Mouse (Mus musculus) mesoderm, embryonic 11.5 days (tissue): ENCODE measurements around the gene Kcnmb2.
A peak's percentile ranks its signal among the peaks of the same experiment; 100 is the strongest.

ENCODE experiments used
- DNase-seq: peaks from one replicate; pipeline ENCODE4 v3.0.0-alpha.2; 2012; ENCODE audit warnings: low read depth, low spot score

The Kcnmb2 gene

DNA sequence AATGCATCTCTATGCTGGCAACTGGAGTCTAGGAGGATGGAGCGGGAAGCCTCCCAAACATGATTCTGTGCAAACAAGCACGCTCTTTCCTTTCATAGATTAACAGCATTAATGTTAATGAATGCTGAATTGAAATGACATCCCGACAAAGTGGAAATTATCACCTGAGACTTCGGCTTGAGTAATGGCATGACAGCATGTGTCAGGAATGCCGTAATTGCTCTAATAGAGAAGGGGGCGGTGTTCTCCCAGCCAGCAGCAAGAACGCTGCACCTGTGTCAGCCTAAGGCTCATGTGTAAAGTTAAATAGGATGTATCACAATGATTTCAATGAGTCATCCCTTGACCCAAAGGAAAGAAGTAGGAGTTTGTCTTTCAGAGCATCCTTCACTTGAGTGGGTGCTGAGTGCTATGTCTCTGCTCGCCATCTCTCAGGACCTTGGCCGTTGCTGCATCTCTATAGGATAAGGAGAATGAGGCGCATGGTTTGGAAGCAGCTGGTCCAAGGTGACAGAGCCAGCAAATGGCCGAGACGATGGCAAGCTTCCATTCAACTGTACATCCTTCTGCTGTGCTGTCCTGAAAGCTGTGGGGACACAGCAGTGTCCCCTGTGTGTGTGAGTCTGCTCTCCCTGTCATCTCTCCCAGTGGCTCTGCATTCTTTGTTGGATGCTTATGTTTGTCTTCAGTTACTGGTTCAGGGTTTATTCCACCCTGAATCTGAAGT, 110.1 kb downstream of the Kcnmb2 start:
- no peak for DNase-seq

DNA sequence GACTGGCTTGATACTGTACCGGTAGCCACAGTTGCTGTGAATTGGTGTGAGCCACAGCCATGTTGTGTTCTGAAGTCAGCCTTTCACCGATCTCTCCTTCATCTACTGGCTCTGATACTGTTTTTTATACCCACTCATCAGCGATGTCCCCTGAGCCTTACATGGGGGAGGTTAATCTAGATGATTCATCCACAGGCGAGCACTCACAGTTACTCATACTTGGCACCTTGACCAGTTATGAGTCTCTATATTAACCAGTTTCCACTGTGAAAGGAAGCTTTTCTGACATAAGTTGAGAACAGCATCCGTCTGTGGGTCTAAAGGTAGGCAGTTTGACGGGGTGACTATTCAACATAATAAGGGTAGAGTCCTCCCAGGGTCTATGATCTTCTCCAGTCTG, 118.7 kb downstream of the Kcnmb2 start:
- no peak for DNase-seq

DNA sequence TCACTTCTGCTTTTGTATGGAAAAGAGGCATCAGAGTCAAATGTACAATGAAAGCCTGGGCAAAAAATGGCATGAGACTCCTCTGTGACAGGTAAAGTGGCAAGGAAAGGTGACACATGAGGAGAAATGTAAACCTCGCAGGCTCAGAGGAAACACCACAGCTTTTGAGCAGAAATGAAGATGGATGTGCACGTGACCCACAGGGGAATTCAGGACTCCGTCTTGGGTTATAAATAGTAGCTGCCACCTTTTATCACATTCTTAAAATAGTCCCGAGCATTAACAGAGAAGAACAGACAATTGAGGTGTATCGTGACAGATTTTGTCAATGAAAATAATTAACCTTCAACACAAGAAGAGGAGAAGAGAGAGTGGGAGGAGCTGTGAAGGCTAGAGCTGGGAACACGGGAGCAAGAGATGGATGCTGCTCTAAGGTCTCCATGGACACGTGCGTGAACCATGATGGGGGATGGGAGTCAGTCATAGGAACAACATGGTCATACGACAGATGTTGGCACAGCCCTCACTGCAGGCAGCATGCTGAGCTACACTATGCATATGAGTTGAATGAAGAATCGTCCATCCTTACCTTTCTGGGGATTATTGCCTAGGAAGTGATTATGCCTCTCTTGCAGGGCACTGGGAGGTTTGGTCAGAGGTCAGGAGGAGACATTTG, 127.2 kb downstream of the Kcnmb2 start:
- DNase-seq = peak; percentile 8

DNA sequence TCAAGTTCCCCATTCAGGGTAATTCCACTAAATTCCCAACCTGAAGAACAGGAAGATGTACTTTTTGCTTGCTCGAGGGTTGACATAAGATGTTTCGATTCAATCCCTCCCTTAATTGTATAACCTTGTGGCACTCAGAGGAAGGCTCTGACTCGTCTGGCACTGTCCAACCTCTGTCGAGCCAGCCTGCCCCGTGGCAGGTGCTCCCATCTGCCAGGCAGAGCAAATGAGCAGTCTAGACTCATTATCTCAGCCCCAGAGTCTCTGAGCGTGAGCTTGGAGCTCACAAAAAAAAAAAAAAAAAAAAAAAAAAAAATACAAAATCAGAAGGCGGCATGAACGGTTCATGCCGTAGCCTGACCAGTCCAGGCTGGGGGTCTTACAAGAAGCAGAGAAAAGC, 130.1 kb downstream of the Kcnmb2 start:
- no peak for DNase-seq

DNA sequence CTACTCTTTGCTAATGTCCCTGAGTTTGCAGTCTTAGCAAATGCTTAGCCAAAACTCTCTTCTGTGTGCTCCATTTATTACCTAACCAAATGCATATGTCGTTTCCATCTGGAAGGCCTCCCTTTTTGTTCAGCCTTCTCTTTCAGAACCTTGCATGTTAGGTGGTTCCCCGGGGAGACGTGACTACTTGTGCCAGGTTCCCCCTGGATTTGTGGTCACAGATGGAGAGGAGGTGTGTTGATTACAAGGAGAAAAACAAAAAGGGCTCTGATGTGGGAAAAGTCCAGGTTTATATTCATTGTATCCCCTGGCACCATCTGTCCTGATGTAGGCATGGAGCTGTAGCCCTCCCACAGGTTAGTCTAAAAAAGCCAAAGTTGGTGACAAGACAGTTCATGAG, 141.5 kb downstream of the Kcnmb2 start:
- DNase-seq = no peak

DNA sequence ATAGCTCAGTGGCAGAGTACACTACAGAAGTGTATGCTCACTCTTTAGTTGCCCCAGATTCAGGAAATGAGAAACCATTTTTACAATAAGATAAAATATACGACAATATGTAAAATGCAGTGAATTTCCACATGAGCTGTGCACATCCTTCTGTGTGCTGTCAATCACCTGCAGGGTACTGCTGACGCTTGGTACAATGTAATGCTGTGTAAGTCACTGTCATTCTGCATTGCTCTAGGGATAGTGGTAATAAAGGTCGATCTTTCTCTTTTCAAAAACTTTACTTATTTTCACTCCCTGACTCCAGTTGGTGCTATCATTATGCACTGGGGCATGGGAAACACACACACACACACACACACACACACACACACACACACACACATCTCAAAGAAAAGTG, 146.5 kb downstream of the Kcnmb2 start:
- no peak for DNase-seq

DNA sequence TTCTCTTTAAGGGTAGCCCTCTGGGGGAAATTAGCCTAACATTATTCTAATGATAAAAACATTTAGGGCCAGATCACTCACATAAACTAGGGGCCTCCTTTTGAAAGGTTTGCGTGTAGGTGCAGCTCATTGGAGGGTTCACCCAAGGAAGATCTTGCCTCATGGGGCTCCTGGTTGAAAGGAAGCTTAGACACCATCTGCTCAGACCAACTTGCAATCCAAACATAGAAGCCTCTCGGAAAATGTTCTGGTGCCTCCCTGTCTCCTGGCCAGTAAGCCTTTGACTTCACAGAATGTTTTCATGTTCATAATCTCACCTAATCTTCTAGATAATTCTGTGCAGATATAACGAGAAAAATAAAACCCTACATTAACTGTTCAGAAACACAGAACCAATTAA, 150.3 kb downstream of the Kcnmb2 start:
- DNase-seq = no peak

DNA sequence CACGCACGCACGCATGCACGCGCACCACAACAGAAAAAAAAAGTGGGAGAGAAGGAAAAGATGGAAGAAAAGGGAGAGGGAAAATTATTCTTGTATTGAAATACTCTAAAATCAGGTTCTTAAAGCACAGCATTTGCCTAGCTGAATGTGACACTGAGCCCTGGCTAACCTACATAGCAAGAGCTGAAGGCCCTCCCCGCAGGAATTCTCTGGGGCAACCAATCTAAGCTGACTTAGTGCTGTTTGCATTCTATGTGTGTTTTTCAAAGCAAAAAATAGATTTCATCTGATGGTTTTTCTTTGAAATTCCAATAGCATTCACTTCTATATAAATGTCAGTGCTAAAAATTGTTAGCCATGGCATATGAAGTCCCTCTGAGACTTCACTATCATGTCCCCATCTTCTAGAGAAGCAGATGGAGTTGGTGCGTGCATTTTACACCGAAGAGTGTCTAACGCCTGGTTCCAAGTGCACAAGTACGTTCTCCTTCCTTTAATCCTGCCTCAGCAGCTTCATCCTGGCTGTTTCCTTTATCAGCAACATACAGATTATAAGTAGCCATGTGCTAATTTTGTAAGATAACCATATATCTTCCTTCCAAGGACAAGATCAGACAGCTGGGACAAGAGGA, 151.4 kb downstream of the Kcnmb2 start:
- no peak for DNase-seq

DNA sequence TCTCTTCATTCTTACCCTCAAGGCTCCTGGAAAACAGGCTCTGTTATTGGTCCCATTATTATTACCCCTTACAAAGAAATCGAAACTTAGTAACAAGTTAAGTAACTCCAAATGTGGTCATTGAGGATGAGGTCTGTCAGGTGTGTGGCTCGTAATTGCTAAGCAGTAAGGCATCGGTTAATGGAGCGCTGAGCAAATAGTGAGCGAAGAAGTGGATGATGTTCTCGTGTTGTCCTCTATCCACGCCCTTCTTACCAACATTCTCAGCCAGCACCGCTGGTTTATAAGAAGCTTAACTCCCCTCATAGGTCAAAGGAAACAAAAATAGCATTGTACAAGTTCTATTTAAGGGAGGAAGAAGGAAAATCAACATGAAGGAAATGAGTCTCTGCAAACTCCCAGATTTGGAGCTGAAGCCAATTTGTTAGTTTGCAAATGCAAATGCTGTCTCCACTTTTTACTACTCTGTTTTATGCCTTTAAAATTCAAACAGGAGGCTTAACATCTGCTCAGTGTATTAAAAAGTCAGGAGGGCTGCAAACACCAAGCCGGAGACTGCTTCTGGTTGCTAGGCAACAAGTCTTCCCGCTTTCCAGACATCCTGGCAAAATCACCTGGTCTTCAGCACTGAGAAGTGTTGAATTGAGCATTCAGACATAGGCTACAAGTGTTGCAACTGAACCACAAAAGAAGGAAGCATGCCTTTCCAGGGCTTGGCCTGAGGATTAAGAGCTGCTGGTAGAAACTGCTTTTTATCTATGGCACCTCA, 157.8 kb downstream of the Kcnmb2 start:
- peak; percentile 39 for DNase-seq

DNA sequence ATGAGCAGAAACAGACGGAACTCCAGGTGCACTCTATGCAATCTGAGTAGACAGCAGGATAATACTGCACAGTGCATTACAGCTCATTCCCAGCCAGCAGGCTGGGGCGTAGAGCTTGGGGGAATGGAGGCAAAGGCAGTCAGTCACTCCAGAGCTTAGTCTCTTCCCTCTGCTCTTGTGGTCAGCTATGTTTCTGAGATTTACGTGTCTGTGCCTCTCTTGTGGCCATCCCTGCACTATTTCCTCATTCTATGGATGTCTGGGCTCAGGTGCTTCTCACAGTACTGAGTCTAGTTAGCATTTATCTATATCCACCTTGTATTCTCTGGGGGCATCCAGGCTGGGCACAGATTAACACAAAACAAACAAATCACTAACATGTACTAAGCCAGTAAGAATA, 160.4 kb downstream of the Kcnmb2 start:
- DNase-seq = no peak

DNA sequence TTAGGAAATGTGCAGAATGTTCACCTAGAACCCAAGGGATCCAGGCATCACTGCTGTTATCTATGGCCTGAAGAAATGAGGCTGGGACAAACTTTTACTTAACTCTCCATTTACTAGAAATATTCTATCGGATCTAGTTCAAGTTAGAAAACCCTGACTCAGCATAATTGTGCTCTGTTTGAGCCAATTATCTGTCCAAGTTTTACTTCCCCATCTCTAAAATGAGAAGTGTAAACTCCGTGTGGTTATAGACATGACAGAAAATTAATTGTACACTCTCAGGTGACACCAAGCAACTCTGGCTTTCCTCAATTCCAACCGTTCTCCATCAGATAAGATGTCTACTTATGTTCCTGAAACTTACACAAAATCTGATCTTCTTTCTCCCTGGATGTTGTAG, 161.0 kb downstream of the Kcnmb2 start:
- no peak for DNase-seq

DNA sequence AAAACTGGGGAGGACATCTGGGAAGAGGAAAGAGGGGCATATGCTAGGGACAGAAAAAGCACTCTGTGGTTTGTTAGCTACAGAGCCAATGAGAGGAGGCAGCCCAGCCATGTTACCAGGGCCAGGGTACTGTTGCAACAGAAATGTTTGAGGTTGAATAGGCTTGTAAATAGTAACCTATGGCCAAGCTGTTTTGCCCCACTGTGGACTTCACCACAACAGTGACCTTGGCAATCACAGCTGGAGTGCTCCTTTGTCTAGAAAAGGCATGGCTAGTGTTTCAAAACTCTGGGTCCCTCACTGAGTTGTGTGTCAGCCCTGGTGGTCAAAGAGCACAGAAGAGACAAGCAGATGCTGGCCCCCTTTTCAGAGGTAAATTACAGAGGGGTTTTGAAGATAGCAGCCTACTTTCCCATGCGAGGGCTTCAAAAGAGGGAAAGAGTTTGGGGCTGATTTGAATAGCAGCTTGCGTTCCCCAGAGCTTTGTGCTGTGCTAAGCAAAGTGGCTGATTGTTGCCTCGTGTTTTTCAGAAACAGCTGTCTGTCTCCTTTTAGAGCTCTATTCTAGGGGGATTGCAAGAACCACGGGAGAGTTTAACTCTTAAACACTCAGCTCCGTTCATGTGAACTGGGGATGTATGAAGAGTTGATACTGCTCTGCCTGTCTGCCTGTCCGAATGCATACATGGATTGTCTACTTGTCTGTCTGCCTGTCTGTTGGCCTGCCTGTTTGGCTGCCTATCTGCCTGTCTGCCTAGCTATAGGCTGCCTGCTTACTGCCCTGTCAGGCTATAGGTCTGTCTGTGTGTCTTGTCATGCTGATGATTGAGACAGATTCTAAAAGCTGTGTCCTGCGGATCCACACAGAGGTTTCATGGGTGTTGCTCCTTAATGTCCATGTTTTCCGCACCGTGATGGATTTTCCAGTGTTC, 165.0 kb downstream of the Kcnmb2 start:
- DNase-seq = peak; percentile 30

DNA sequence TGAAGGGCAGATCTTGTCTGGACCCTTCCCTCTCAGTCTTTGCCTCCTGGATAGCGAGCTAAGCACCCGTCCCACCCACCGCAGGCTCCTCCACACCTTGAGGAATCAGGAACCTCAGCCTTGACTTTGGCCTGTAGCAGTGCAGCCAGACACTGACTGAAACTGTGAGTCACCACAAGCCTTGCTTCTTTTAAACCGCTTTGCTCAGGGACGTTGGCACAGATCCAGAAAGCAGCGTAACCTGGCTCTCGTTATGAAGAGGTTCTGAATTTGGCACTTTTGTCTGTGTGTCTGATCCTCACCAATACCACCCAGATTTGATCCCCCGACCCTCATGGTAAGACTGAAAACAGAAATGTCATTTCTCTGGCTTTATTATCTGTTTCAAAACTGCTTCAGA, 171.6 kb downstream of the Kcnmb2 start:
- DNase-seq = no peak

DNA sequence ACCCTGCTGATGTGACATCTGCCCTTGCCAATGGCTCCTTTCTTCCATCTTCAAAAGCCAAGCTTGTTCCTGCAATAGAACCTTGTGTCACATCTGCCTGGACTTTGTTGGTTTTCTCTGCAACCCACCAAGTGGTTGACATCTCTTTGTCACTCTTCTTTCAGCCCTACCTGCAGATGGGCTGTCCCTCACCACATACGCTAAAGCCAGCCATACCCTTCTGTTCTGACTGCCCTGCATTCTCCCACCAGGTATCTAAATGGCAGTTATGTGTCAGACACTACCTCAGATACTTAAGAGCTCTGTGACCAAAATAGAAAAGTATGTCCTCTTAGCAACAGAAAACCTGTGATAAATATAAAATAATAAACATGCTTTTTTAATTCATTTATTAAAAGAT, 186.5 kb downstream of the Kcnmb2 start:
- no peak for DNase-seq

DNA sequence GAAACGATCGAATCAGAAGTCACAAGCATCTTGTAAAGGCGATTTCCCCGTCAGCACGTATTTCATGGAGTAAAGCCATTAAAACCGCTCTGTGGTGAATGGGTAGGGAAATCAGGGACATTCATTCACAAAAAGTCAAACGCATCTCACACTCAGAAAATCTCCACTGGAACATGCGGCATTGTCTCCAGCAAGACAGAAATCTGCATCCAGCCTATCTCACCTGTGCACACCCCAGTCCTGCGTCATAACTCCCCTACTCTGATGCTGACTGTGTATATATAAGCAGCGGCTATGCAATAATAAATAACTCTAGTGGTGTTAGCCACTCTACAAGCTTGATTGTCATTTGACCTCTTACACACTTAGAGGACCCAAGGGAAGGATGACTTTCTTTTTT, 199.1 kb downstream of the Kcnmb2 start:
- DNase-seq = no peak

DNA sequence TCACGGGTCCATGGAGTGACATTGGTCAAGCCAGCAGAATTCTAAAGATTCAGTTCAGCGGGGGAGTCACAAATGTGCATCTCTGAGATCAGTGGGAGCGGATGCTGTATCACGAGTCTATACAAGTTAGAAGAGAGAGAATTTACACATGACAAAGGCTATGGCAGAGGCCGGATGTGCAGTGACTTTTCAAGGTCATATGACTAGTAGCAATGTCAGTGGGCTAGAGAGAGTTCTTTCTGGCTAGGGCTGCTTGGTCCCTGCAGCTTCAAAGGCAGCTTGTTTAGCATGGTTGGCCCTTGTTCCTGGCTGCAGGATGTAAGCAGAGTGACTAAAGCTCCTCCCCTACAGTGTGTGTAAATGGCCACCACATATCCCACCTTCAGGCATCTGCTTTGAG, 217.5 kb downstream of the Kcnmb2 start:
- no peak for DNase-seq

DNA sequence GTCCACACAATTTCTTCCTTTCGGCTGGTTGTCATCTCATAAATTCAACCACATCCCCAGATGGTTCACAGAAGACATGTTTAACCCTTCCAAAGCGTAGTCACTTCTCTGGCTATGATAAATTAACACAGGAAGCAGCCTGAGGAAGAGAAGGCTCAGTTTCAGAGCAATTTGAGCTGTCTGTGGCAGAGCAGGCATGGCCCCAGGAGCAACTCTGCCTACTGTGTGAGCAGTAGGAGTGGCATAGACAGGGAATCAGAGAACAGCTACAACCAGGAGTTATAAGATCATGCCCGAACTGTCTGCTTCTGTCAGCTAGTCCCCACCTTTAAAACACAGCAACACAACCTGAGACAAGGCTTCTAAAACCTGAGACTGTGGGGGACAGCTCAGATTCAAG, 219.4 kb downstream of the Kcnmb2 start:
- DNase-seq = peak; percentile 31

DNA sequence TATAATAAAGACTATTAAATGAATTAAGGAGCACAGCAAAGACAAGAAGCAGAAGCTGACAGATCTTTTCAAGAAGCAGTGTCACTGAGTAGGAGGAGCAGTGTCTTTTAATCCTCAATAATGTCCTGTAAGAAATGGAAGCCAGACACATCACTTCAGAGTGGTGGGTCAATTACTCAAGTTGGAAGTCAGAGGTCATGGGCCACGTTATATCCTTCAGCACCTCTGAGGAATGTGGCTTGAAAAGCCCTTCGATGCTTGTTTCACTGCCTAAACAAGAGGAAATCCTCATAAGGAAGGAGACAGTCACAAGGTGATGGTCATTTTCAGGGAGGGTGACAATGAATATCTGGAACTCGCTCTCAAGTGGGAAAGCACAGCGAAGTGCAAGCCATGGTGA, 223.1 kb downstream of the Kcnmb2 start:
- DNase-seq = peak; percentile 48

DNA sequence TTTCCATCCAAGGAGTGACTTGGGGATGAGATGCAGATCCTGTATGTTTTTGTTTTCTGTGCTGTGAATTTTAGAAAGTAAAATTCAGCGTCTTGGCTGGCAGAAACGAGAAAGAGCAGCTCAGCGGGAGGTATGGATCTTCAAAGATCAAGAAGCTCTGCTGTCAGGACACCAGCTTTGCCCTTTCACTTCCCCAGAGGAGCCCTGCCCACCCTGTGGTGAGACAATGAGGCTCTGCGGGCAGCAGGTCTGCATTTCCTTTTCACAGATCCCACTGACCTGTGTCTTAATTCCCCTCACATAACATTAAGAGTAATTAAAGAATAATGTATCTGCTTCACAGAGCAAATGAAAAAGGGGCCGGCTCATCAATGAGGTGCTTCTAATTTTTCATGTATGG, 226.1 kb downstream of the Kcnmb2 start:
- DNase-seq = no peak

DNA sequence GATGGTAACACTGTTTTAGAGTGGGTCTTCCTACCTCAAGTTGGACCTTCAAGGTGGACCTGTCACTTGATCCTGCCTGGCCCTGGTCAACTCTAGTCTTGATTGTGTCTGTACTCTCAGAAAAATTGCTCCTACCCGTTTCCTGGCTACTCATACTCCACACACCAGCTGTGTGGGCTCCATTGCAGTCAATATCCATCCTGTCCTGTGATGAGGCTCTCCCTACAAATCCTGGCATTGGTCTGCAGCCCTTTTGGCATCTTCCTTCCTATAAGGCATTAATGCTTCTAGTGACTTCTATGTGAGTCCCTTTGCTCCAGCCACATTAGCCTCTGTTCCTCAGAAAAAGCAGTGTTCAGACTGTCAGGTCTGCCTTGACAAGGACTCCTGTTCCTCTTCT, 228.4 kb downstream of the Kcnmb2 start:
- DNase-seq = no peak

DNA sequence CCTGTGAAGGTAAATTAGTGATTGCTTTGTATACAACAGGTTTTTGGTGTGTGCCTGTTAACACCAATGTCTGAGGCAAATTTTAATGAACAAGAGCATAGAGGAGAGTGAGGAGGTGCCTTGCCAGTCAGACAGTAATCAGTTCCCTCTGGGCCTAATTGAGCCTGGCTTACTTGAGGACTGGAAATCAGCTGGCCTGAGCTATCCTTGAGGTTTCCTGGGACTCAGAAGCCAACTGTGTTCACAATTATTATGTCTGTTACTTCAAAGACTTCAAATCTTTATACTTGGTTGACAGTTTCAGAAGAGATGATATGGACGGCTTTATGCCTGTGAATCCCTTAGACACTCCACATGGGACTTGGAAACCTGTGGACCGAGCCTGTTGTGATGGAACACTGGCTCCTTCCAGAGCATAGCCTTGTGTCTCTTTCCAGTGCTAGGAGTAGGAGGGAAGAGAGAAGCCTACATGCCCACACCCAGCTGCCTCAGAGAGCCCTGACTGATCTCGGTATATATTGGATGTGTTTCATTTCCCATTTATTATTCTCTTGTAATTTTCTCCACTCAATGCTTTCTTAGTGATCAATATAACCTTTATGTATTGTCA, 230.2 kb downstream of the Kcnmb2 start:
- no peak for DNase-seq
